Mouse (Mus musculus) brain, embryonic 14.5 days (tissue): ENCODE results near the gene Prkcz.

Experiments
- CTCF ChIP-seq: fragments of 200-500 bp; IDR thresholded peaks from 2 replicates; pipeline ENCODE4 v1.5.1; 2012; ENCODE audit warnings: inconsistent platforms, mild to moderate bottlenecking, moderate library complexity, borderline replicate concordance; ENCODE audit not compliant: insufficient read depth, insufficient read length; ENCODE audit errors: extremely low read depth
- POLR2A ChIP-seq: fragments of 200-500 bp; IDR thresholded peaks from 2 replicates; pipeline ENCODE4 v1.6.1; 2012; ENCODE audit warnings: mild to moderate bottlenecking, inconsistent platforms, borderline replicate concordance; ENCODE audit not compliant: poor library complexity, insufficient read depth, insufficient read length, severe bottlenecking; ENCODE audit errors: extremely low read depth

DNA sequence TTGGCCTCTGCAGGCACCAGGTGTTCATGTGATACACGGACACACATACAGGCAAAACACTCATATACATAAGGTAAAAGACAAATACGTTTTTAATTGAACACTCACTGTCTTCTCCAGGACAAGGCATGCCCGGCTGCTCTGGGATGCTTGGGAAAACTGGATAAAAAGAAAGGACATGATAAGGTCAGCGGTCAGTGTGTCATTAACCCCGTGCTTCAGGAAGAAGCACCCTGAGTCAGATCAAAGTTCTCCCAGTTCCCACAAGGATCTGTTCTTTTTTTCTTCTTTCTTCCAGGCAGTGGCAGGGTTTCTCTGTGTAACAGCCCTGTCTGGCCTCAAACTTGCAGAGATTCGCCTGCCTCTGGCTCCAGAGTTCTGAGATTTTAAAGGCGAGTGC is 6.6 kb downstream of the Prkcz start:
- TF ChIP-seq POLR2A, result no peak
- TF ChIP-seq CTCF, result no peak
